17 mouse cellular contexts compared by ENCODE assay signal in genomic region chr13:31506494-31507167, GRCm38 (mm10). TPM values are rescaled to one million over a fixed set of nuclear protein-coding genes. Genes with fewer than 3 reads are reported as not detected.
DNase-seq lines count a peak whose midpoint lies in the region; ATAC-seq and TF ChIP-seq lines count a peak whose summit lies in the region.
"Had no signal": no experiment of that assay in that cellular context is flagged by ENCODE, and none has a peak within 500 bp of the region (broad histone marks: within the 10 kb centered on the region; RNA-seq: fewer than 3 reads in every experiment).

No protein-coding gene starts in this region.

- ATAC-seq in heart, embryonic 11.5 days (replicated peaks; ENCODE audit: insufficient number of reproducible peaks, low FRiP score, low TSS enrichment), result no peak
- ATAC-seq in intestine, embryonic 15.5 days, result peak; percentile 67
- ATAC-seq in megakaryocyte progenitor cell, adult 5-6 weeks (replicated peaks; ENCODE audit: poor library complexity), result peak; percentile 79
- ATAC-seq: forebrain, embryonic 16.5 days; hindbrain, postnatal 0 days had no signal

- H3K36me3 ChIP-seq in heart, embryonic 11.5 days (ENCODE audit: control insufficient read depth, insufficient read depth, low read length), result no peaks in the 10 kb centered on the region
- H3K36me3 ChIP-seq in intestine, embryonic 15.5 days, result no peaks in the 10 kb centered on the region
- H3K36me3 ChIP-seq: neural tube, embryonic 12.5 days had no signal

- H3K27me3 ChIP-seq in heart, embryonic 11.5 days (ENCODE audit: control insufficient read depth, insufficient read depth, low read length), result no peaks in the 10 kb centered on the region
- no peaks in the 10 kb centered on the region for H3K27me3 ChIP-seq in intestine, embryonic 15.5 days (replicated peaks)
- H3K27me3 ChIP-seq: megakaryocyte, embryonic 14.5 days; neural tube, embryonic 12.5 days had no signal

- H3K4me2 ChIP-seq in heart, embryonic 11.5 days, result no peak overlapping the region
- H3K4me2 ChIP-seq in intestine, embryonic 15.5 days (replicated peaks), result no peak overlapping the region
- H3K4me2 ChIP-seq: neural tube, embryonic 12.5 days had no signal

- no peaks in the 10 kb centered on the region for H3K9me3 ChIP-seq in heart, embryonic 11.5 days (replicated peaks; ENCODE audit: control insufficient read depth, low read length)
- no peaks in the 10 kb centered on the region for H3K9me3 ChIP-seq in intestine, embryonic 15.5 days
- H3K9me3 ChIP-seq: megakaryocyte, embryonic 14.5 days; neural tube, embryonic 12.5 days had no signal

- intact Hi-C loops in left cerebral cortex, adult 2 months (cut with DNase I), result no loop called here

- no peak overlapping the region for H3K9ac ChIP-seq in heart, embryonic 11.5 days (ENCODE audit: low read depth, low read length)
- no peak overlapping the region for H3K9ac ChIP-seq in intestine, embryonic 15.5 days
- H3K9ac ChIP-seq: neural tube, embryonic 12.5 days had no signal

- no peak for TF ChIP-seq CTCF in left cerebral cortex, adult 2 months (IDR thresholded peaks at IDR 0.05)

- peak; percentile 7 for DNase-seq in heart, postnatal 4 days
- peak; percentile 6 for DNase-seq in 416B (ENCODE audit: low read depth)
- DNase-seq in cerebellum, postnatal 14 days, result no peak
- DNase-seq in left cerebral cortex, adult 2 months (ENCODE audit: extremely low spot score in 1 of 2, low spot score in 2 of 2), result no peak
- DNase-seq in cerebellum, adult 18-20 months, result no peak
- DNase-seq: adrenal gland, postnatal 36 days; cerebellum, adult 2 months; left cerebral cortex, postnatal 4 days; right cerebral cortex, adult 18-20 months had no signal

- no peak overlapping the region for H3K27ac ChIP-seq in heart, embryonic 11.5 days (ENCODE audit: low read depth, low read length)
- no peak overlapping the region; the same call in 1 of the 2 replicates for H3K27ac ChIP-seq in intestine, embryonic 15.5 days
- no peak overlapping the region for H3K27ac ChIP-seq in left cerebral cortex, adult 2 months
- H3K27ac ChIP-seq: hindbrain, postnatal 0 days; neural tube, embryonic 12.5 days had no signal

- no peak overlapping the region for H3K4me3 ChIP-seq in heart, embryonic 11.5 days (ENCODE audit: low read depth, low read length)
- no peak overlapping the region for H3K4me3 ChIP-seq in intestine, embryonic 15.5 days (replicated peaks)
- no peak overlapping the region for H3K4me3 ChIP-seq in left cerebral cortex, adult 2 months
- H3K4me3 ChIP-seq: megakaryocyte, embryonic 14.5 days; neural tube, embryonic 12.5 days had no signal

- no peaks in the 10 kb centered on the region for H3K4me1 ChIP-seq in heart, embryonic 11.5 days (ENCODE audit: control insufficient read depth, insufficient read depth, low read length)
- H3K4me1 ChIP-seq in intestine, embryonic 15.5 days (replicated peaks), result peaks cover 6% of the 10 kb centered on the region; the same call in 1 of the 2 replicates
- H3K4me1 ChIP-seq: megakaryocyte, embryonic 14.5 days; neural tube, embryonic 12.5 days had no signal

- WGBS in heart, embryonic 11.5 days (ENCODE audit: insufficient replicate concordance), result 61% methylated on average over 8 of the region's 8 CpGs
- WGBS in intestine, embryonic 15.5 days, result 31% methylated on average over 8 of the region's 8 CpGs

RNA-seq across cellular contexts. Expression of gene Foxq1, which starts 49.3 kb away (rescaled TPM):
- total RNA-seq in heart, postnatal 4 days (2021), result under 1 TPM in 1 of 2 experiments, not detected in 1; 0.07 TPM
- polyA plus RNA-seq in heart, embryonic 11.5 days (2014; fragmentation: Nextera tagmentation; extraction: Ambion mirVana), result 0.13 and 0.18 TPM in 2 replicates
- 2.0 and 2.1 TPM in 2 replicates for polyA plus RNA-seq in intestine, embryonic 15.5 days (2015; fragmentation: Nextera tagmentation; extraction: Ambion mirVana)
- not detected in 2 replicates for total RNA-seq in megakaryocyte progenitor cell, adult 5-6 weeks (2015)
- 0.10 TPM in 1 of 2 replicates, not detected in the other for total RNA-seq in megakaryocyte progenitor cell, adult 5-6 weeks (2017)
- total RNA-seq in left cerebral cortex, adult 2 months (2021), result 1 to 10 TPM; 2.1 to 2.2 TPM
- total RNA-seq: gastrocnemius, postnatal 4 days had no signal

RNA-seq across cellular contexts. Expression of gene A530084C06Rik, which starts 52.5 kb away (rescaled TPM):
- not detected for total RNA-seq in heart, postnatal 4 days (2021)
- polyA plus RNA-seq in heart, embryonic 11.5 days (2014; fragmentation: Nextera tagmentation; extraction: Ambion mirVana), result not detected in 2 replicates
- polyA plus RNA-seq in intestine, embryonic 15.5 days (2015; fragmentation: Nextera tagmentation; extraction: Ambion mirVana), result not detected in 2 replicates
- total RNA-seq in megakaryocyte progenitor cell, adult 5-6 weeks (2015), result not detected in 2 replicates
- total RNA-seq in megakaryocyte progenitor cell, adult 5-6 weeks (2017), result not detected in 2 replicates
- under 1 TPM; 0.38 to 0.49 TPM for total RNA-seq in left cerebral cortex, adult 2 months (2021)
- total RNA-seq: adrenal gland, postnatal 36 days; gastrocnemius, postnatal 4 days had no signal
- polyA plus RNA-seq: forebrain, embryonic 16.5 days; hindbrain, postnatal 0 days; neural tube, embryonic 12.5 days had no signal

Comparison
In these comparisons a context has a peak if more than half of its experiments do, and no peak if none do; other contexts are left out.
1. DNase-seq: peak in heart, postnatal 4 days (single experiment) and 416B (single experiment); none in cerebellum, postnatal 14 days (0 of 2), left cerebral cortex, adult 2 months (0 of 2) and cerebellum, adult 18-20 months (0 of 2).